Mouse (Mus musculus) thymus, adult 2 months (tissue): Measurements from ENCODE around the gene Snx18.

Experiments
- CTCF ChIP-seq: fragments of 200-500 bp; IDR thresholded peaks from 2 replicates; pipeline ENCODE4 v1.5.1; 2012; ENCODE audit warnings: mild to moderate bottlenecking, control low read depth, low read length, moderate library complexity, borderline replicate concordance; ENCODE audit not compliant: control insufficient read depth, poor library complexity, insufficient read depth; ENCODE audit errors: extremely low read depth
- POLR2A ChIP-seq: fragments of 200-500 bp; IDR thresholded peaks from 2 replicates; pipeline ENCODE4 v1.6.1; 2012; ENCODE audit warnings: mild to moderate bottlenecking, low read length, control low read depth, moderate library complexity; ENCODE audit not compliant: control insufficient read depth, poor library complexity, insufficient read depth; ENCODE audit errors: extremely low read depth

DNA sequence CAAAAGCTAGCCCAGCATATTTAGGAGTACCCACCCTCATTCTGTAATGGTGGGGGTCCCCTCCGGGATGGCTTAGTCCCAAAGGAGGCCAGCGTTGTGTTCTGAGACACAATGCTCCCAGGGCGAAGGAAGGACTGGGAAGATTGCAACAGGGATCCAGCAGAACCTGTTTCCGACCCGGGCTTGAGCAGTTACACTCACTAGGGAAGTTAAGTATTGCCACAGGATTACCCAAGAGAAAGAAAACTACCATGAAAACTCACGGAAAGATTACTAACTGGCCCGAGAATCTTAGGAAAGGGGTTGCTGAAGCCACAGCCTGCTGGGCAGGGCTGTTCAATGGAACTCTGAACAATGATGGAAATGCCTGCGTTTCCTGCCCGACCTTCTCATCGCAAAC, 4.5 kb downstream of the Snx18 start:
- TF ChIP-seq CTCF, result no peak
- TF ChIP-seq POLR2A, result no peak
